Mouse (Mus musculus) right cerebral cortex, postnatal 4 days (tissue): ENCODE data around the gene Cyb5b.
"Not testable (repeated sequence)": the region's sequence is repeated elsewhere in the genome, so short reads cannot be mapped to it uniquely, and the experiment has no call there.

Source experiments
- DNase-seq: peaks from one replicate; pipeline ENCODE4 v3.0.0-alpha.2; 2022

The Cyb5b gene

DNA sequence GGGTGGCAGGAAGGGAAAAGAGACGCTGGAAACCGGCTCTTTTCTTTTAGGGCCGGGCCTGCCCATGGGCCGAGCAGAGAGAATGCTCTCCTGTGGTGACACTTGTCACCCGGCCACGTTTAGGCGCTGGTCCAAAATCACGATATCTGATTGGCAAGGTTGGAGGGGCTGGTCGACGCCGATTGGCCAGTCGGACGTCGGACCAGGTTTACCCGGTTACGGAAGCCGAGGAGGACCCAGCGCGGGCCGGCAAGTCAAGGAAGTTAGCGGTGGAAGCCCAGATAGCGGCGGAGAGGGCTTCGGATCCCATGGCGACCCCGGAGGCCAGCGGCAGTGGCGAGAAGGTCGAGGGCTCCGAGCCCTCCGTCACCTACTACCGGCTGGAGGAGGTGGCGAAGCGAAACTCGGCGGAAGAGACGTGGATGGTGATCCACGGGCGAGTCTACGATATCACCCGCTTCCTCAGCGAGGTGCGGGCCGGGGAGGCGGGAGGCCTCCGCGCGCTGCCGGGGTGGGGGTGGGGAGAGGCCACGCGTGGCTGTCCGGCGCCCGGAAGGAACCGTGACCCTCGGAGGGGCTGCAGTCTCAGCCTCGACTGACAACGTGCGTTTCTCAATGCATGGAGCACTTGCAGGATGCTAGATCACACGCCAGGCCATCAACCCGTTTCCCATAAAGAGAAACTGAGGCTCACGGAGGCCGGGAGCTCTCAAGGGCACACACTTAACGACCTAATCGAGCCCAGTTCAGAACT lies at the start of gene Cyb5b:
Cyb5b (plus strand) TSS at position 237 of the 754 bp plus-strand sequence.
- DNase-seq = peak; percentile 92

- DNase-seq = peak; percentile 81
Measured at GRCm38 (mm10) chr8:107104547-107104946, 45.9 kb upstream of the Cyb5b start.

DNA sequence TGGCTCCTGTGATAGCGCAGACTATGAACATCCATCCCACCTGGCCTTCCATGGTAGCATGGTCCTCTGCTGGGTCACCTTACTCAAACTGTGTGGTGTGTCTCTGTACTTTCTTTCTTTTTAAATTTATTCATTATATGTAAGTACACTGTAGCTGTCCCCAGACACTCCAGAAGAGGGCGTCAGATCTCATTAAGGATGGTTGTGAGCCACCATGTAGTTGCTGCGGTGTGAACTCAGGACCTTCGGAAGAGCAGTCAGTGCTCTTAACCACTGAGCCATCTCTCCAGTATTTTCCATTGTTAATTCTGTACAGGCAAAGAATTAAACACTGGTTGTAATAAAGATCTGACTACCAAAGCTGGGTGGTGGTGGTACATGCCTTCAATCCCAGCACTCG lies 42.4 kb upstream of the Cyb5b start:
- not testable (repeated sequence) for DNase-seq

GRCm38 (mm10) chr8:107108978-107109720 lies 41.3 kb upstream of the Cyb5b start:
- no peak for DNase-seq

DNA sequence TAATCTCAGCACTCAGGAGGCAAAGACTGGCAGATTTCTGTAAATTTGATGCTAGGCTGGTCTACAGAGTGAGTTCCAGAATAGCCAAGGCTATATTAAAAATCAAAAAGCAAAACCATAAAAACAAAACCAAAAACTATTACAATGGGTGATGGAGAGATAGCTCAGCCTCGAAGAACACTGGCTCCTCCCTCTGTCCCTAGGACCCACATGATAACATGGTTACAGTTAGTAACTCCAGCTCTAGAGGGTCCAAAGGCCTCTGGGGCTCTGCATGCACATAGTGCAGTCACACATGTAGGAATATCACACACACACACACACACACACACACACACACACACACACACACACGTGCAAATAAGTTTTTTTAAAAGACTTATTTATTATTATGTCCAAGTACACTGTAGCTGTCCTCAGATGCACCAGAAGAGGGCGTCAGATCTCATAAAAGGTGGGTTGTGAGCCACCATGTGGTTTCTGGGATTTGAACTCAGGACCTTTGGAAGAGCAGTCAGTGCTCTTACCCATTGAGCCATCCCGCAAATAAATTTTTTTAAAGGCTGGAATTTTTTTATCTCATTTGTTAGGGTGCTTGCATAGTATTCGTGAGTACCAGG lies 40.5 kb upstream of the Cyb5b start:
- no peak for DNase-seq

DNA sequence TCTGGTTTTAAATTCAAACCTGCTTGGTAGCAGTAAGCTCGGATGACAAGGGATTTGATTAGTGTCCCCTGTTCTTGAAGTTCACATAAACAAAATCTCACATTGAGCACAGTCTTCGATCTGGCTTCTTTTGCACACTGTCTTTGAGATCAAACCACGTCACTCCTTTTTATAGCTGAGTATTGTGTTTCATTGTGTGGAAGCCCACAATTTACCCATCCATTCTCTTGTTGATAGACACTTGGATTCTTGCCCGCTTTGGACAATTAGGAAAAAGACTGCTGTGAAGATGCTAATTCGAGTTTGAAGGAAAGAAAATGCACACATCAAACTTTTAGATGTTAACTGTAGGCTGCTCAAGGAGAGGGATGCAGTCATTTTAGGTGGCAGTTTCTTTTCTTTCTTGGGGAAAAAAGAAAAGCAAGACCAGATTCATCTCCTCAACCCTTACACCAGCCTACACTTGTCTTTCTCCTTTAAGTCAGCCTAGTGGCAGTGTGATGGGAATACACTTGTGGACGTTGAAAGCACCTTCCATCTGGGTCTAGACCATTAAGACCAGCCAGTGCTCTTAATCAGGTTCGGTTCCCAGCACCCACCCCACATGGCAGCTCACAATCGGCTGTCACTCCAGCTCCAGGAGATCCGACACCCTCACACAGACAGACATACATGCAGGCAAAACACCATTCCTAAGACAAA lies 39.7 kb upstream of the Cyb5b start:
- no peak for DNase-seq

DNA sequence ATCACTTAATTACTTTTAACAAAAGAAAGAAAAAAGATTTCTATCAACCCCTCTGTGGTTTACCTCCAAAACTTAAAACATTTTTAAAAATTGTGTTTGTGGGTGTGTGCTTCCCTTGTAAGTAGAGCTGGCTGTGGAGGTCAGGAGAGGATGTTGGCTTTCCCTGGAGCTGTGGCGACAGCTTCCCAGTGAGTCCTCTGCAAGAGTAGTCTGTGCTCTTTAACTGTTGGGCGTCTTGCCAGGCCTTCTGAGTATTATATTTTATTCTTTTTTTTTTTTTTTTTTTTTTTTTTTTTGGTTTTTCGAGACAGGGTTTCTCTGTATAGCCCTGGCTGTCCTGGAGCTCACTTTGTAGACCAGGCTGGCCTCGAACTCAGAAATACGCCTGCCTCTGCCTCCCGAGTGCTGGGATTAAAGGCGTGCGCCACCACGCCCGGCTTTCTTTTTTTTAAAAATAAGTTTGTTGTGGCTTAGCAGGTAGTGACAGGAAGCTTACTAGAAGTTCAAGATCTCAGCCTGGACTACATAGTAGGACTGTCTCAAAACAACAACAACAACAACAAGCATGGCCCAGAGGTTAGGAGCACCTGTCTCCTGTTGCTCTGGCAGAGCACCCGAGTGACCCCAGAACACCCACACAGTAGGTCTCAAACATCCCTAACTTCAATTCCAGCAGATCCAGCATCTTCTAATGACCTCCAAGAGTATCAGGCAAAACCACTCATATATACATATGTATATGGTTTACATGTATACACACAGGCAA lies 38.9 kb upstream of the Cyb5b start:
- peak; percentile 22 for DNase-seq

GRCm38 (mm10) chr8:107113209-107113608 lies 37.2 kb upstream of the Cyb5b start:
- DNase-seq = no peak

- DNase-seq = no peak
Measured at GRCm38 (mm10) chr8:107114150-107115007, 36.1 kb upstream of the Cyb5b start.

GRCm38 (mm10) chr8:107115008-107115320 lies 35.5 kb upstream of the Cyb5b start:
- no peak for DNase-seq

DNA sequence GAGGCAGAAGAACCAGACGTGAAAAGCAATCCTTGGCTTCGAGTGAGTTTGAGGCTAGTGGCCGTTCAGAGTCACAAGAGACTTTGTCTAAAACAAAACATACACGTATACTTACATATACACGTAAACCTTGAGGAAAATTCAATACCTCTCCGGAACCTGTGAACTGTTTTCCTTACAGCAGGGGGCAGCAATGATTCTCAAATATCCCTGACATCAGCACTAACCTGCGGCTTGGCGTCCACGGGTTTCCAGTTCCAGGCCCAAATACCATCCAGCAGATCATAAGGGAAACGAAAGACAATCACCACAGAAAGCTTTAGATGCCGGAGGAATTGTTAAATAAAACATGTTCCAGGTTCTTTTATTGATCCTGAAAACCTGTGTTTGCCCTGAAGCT lies 34.4 kb upstream of the Cyb5b start:
- peak; percentile 75 for DNase-seq

GRCm38 (mm10) chr8:107117019-107117418 lies 33.4 kb upstream of the Cyb5b start:
- no peak for DNase-seq

DNA sequence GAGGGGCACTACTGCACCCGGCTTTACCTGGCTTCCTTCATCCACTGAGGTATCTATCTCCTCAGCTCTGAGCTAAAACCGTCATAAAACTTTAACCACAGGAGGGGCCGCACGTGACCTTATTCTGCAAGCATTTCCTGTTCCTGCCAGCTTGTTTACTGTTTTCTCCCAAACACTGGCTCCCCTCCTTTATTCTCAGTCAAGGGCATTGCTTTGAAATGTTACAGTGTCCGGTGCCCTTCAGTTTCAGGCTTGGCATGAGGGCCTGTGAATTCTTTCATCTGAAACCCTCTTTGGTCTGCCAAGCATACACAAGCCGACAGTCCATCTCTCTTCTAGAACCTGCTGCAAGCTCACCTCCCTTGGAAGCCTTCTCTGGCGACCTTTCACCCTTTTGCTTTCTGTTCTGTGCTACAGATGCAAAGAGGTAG lies 31.6 kb upstream of the Cyb5b start:
- no peak for DNase-seq

GRCm38 (mm10) chr8:107119412-107119811 lies 31.0 kb upstream of the Cyb5b start:
- DNase-seq = no peak

DNA sequence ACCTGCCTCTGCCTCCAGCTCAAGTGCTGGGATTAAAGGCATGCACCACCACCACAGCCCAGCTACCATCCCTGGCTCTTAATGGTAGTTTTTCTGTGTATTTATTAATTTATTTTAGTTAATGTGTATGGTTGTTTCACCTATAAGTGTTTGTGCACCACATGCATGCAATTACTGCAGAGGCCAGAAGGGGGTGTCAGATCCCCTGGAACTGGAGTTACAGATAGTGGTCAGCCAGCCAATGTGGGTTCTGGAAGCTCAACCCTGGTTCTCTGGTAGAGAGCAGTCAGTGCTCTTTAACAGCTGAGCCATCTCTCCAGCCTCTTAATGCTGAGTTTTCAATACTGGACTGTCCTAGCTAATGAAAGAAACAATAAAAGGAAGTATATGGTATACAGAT lies 29.6 kb upstream of the Cyb5b start:
- DNase-seq = no peak

- no peak for DNase-seq
Measured at GRCm38 (mm10) chr8:107121681-107122291, 28.7 kb upstream of the Cyb5b start.

GRCm38 (mm10) chr8:107123063-107123614 lies 27.3 kb upstream of the Cyb5b start:
- DNase-seq = no peak

DNA sequence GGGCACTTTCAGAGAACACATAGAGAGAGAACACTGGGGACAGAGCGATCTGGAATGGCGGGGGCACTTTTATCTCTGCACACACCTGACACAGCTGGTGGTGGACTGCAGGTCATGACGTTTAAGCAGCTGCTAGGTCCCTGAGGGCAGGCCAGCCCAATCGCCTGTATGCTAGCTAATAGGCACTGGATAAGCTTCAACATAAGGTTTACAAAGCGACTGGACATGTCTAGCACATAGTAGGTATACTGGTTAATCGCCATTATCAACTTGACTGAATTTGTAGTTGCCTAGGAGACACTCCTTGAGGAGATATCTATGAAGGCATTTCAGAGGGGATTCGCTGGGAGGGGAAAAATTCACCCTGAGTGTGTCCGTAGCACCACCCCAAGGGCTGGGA lies 26.1 kb upstream of the Cyb5b start:
- no peak for DNase-seq

DNA sequence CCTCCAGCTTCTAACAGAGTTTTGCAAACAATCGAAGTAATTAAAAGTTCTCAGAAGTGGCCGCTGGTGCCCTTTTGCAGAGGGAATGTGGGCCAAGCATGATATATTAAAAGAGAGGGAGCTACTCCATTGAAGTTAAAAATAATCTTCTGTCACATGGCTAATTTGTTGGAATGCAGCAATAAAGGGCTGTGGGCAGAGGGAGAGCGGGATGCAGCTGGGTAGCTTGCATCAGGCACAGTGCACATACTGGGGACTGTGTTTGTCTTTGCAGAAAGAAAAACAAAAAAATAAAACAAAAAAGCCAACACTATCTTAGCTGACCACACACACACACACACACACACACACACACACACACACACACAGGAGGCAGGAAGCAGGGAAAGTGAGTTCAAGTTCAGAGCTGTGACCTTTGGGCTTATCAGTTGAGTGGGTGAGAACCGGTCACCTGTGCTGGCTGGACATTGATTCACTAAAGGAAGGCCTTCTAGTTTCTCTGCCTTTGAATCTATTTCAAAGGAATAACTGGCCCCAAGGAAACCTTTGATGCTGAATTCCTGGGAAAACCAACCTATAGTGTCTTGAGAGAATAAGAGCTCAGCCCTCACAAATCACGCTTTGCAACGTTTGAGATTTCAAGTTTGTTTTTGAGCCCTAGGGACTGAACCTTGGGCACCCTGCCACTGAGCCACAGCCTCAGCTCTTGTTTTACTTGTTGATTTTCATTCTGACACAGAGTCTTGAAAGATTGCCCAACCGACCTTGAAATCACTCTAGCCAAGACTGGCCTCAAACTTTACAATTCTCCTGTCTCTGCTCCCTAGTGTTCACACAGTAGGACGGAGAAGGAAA lies 21.0 kb upstream of the Cyb5b start:
- DNase-seq = no peak

DNA sequence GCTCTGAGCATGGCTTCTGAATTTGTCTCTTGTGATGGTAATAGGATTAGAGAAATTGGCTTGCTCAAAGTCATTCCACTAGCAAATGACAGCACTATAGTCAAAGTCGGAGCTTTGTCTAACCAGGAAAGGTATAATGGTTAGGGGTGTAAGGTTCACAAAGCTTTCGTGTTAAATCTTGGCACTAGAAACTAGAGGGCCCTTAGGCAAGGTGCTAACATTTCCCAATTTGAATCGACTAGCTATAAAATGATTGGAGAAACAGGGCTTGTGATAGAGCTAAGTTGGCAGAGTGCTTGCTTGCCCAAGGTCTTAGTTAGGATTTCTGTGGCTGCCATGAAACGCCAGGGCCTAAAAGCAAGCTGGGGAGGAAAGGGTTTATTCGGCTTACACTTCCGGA lies 20.4 kb upstream of the Cyb5b start:
- no peak for DNase-seq
